Mouse (Mus musculus) Patski (cell line): Measurements from ENCODE around the gene Cct6b. TPM values are rescaled to one million over a fixed set of nuclear protein-coding genes. Genes with fewer than 3 reads are reported as not detected.

Source experiments
- ATAC-seq: fragments of 100-300 bp; one replicate; pipeline ENCODE4 v1.8.0; 2021
- CTCF ChIA-PET: fragments of 350-600 bp; sonication (Branson Sonifier 250); formaldehyde crosslinking; loops from one replicate; lab custom pipeline; 2022; ENCODE audit warnings: inconsistent platforms; lab: Charles Lee
- POLR2A ChIA-PET: fragments of 350-600 bp; sonication (Branson Sonifier 250); formaldehyde crosslinking; loops from one replicate; lab custom pipeline; 2022; ENCODE audit warnings: antibody characterized with exemption, inconsistent platforms; lab: Charles Lee
- DNase-seq: peaks from one replicate; pipeline ENCODE4 v3.0.0-alpha.2; 2011; ENCODE audit warnings: low read depth, low spot score
- H3K27me3 ChIP-seq: fragments of 371-371 bp; one replicate; pipeline ENCODE4 v1.5.1; 2021
- CTCF ChIP-seq: fragments of 100-300 bp; IDR thresholded peaks from one replicate; pipeline ENCODE4 v1.5.1; 2021
- in situ Hi-C: fragments of 300-500 bp; cut with MboI; formaldehyde crosslinking; loops from 3 replicates; pipeline ENCODE4 v1.11.1; 2018; ENCODE audit warnings: low pct_unique_long_range_greater_than_20kb, mixed read lengths
- polyA plus RNA-seq: library from polyadenylated mRNA; unstranded; gene quantifications from one replicate; pipeline ENCODE4 v1.2.3, GENCODE M21; 2021

Cct6b gene
- polyA plus RNA-seq, 1 experiment from 2014 or later = 0.47 TPM

DNA sequence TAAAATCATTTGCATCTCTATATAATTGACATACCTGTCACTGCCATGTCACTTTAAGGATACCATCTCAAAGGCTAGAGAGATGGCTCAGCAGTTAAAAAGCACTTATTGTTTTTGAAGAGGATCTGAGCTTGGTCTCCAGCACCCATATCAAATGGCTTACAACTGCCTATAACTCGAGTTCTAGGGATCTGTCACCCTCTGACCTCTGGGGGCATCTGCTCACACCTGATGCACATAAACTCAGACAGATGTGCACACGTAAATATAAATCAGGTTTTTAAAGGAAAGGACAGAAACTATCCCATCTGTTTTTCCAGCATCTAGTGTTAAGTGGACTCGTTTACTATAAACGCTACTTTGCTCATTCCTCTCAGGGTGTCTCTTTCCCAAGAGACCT lies 860 bp downstream of the Cct6b start:
- ChIA-PET POLR2A (no interaction called here), CTCF (no interaction called here)
- in situ Hi-C loops = loop anchor here (25.0 kb wide), 1 partner anchor 524 kb away; the partner anchor contains the start of genes Ap2b1 and Slfn14
- TF ChIP-seq CTCF = no peak
- ATAC-seq = no peak
- peaks cover 13% of the 10 kb centered on the region for H3K27me3 ChIP-seq
- no peak for DNase-seq

DNA sequence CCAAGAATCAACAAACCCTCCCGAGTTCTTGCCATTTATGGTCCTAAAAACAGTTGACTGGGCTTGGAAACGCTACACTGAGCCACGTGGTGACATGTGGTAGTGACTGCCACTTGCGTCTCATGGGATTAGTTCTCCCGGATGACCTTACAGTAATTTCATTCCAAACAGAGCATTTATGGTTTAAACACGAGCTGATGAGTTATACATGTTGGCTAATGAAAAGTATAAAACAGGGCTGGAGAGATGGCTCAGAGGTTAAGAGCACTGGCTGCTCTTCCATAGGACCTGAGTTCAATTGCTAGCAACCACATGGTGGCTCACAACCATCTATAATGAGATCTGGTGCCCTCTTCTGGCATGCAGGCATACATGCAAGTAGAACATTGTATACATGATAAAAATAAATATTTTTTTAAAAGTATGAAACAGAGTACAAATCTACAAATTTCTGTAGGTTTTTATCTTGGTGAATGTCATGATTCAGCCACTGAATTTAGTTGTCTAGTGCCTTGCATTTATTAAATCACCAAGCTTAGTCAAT lies 1.8 kb downstream of the Cct6b start:
- TF ChIP-seq CTCF = peak; percentile 48
- in situ Hi-C loops = loop anchor here (25.0 kb wide), 1 partner anchor 525 kb away; the partner anchor contains the start of genes Ap2b1 and Slfn14
- no peak for ATAC-seq
- DNase-seq = no peak
- POLR2A ChIA-PET = no interaction called here
- CTCF ChIA-PET = interaction anchor here (1.0 kb wide), 1 partner anchor 16 kb away, joined by 3 read pairs; no protein-coding TSS in a partner anchor
- peaks cover 13% of the 10 kb centered on the region for H3K27me3 ChIP-seq

DNA sequence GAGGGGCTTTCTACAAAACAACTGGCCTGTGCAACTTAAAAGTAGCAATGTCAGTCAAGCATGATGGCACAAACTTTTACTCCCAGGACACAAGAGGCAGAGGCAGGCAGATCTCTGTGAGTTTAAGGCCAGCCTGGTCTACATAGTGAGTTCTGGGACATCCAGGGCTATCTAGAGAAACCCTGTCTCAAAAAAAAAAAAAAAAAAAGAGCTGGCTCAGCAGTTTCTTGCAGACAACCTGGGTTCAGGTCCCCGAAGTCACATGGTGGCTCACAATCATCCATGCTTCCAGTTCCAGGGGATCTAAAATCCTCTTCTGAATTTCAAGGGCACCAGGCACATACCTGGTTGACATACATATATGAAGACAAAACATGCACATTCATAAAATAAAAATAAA lies 8.2 kb downstream of the Cct6b start:
- in situ Hi-C loops = loop anchor here (25.0 kb wide), 1 partner anchor 531 kb away; the partner anchor contains the start of genes Ap2b1 and Slfn14

DNA sequence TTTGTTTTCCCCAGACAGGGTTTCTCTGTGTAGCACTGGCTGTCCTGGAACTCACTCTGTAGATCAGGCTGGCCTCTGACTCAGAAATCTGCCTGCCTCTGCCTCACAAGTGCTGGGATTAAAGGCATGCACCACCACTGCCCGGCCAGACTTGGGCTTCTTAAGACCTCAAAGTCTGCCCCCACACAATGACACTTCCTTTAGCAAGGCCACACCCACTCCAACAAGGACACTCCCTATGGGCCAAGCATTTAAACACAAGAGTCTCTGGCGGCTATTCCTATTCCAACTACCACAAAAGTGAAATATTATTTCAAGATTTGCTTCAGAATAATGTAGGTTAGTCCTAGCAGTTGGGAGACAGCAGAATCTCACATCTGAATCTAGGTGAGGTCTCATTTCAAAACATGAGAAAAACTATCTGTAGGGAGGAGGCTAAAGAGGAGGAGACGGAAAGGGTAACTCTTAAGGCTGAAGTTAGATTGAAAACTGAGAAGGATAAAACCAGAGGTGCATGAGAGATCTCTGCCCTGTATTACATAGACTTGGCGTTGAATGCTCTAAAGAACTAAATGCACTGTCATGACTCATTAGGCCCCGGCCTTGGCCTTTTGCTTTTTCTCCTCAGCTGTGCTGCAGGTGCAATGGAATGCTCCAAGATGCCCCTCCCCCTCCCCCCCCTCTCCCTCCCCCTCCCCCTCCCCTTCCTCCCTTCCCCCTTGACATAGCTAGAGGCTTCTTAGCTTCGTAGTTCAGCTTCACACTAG lies 11.6 kb downstream of the Cct6b start:
- ChIA-PET POLR2A (interaction anchor here (0.5 kb wide), 1 partner anchor 234 kb away, joined by 3 read pairs; no protein-coding TSS in a partner anchor), CTCF (no interaction called here)

More for the DNA sequence above, 8.2 kb downstream of the Cct6b start:
- no peak for TF ChIP-seq CTCF
- peaks cover 13% of the 10 kb centered on the region for H3K27me3 ChIP-seq
- DNase-seq (no peak), ATAC-seq (no peak)
- ChIA-PET CTCF (no interaction called here), POLR2A (no interaction called here)

GRCm38 (mm10) chr11:82746857-82747366 lies 17.2 kb downstream of the Cct6b start:
- CTCF ChIA-PET = interaction anchor here (0.7 to 1.5 kb wide), 6 partner anchors 10 to 139 kb away, joined by 3 to 4 read pairs (median 3); no protein-coding TSS in a partner anchor
- peaks cover 29% of the 10 kb centered on the region for H3K27me3 ChIP-seq
- POLR2A ChIA-PET = no interaction called here
- no peak for DNase-seq
- in situ Hi-C loops = loop anchor here (25.0 kb wide), 1 partner anchor 440 kb away; the partner anchor contains the start of genes Slfn3 and Slfn4
- ATAC-seq = no peak
- no peak for TF ChIP-seq CTCF

More for the DNA sequence above, 11.6 kb downstream of the Cct6b start:
- H3K27me3 ChIP-seq = no peaks in the 10 kb centered on the region
- in situ Hi-C loops = loop anchor here (25.0 kb wide), 1 partner anchor 535 kb away; the partner anchor contains the start of genes Ap2b1 and Slfn14
- TF ChIP-seq CTCF = no peak
- DNase-seq = no peak
- no peak for ATAC-seq

- in situ Hi-C loops = loop anchor here (25.0 kb wide), 1 partner anchor 441 kb away; the partner anchor contains the start of genes Slfn3 and Slfn4
- CTCF ChIA-PET = interaction anchor here (0.7 to 1.5 kb wide), 3 partner anchors 16 to 122 kb away, joined by 3 read pairs; no protein-coding TSS in a partner anchor
- DNase-seq (no peak), ATAC-seq (no peak)
- POLR2A ChIA-PET = no interaction called here
- TF ChIP-seq CTCF = peak; percentile 66
- peaks cover 37% of the 10 kb centered on the region for H3K27me3 ChIP-seq
These were observed 18.0 kb downstream of the Cct6b start for GRCm38 (mm10) chr11:82746138-82746537.

DNA sequence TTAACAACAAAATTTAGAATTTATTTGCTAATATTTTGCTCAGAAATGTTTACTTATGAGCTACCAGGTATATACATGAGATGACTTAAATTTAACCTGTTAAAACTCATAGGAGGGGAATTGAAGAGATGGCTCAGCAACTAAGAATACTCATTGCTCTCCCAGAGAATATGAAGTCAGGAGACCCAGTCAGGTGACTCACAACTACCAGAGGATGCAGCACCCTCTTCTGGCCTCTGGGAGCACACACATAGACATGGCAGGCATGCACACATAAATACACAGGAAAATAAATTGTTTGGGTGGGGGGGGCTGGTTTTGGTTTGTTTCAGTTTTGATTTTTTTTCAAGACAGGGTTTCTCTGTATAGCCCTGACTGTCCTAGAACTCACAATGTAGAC lies 25.1 kb downstream of the Cct6b start:
- POLR2A ChIA-PET = no interaction called here
- TF ChIP-seq CTCF = peak; percentile 41
- H3K27me3 ChIP-seq = peaks cover 59% of the 10 kb centered on the region
- in situ Hi-C loops = loop anchor here (25.0 kb wide), 1 partner anchor 448 kb away; the partner anchor contains the start of genes Slfn3 and Slfn4
- no peak for ATAC-seq
- CTCF ChIA-PET = interaction anchor here (1.5 kb wide), 1 partner anchor 152 kb away, joined by 4 read pairs; the partner anchor contains the start of gene Rad51d
- DNase-seq = no peak

GRCm38 (mm10) chr11:82734227-82734626 lies 29.9 kb downstream of the Cct6b start:
- CTCF ChIA-PET = interaction anchor here (2.1 kb wide), 1 partner anchor 11 kb away, joined by 5 read pairs; no protein-coding TSS in a partner anchor
- peak; percentile 38 for TF ChIP-seq CTCF
- DNase-seq (no peak), ATAC-seq (no peak)
- peaks cover 47% of the 10 kb centered on the region for H3K27me3 ChIP-seq
- in situ Hi-C loops = loop anchor here (25.0 kb wide), 1 partner anchor 453 kb away; the partner anchor contains the start of genes Slfn3 and Slfn4
- POLR2A ChIA-PET = interaction anchor here (0.6 kb wide), 1 partner anchor 162 kb away, joined by 3 read pairs; no protein-coding TSS in a partner anchor

GRCm38 (mm10) chr11:82726862-82727261 lies 37.3 kb downstream of the Cct6b start:
- in situ Hi-C loops = loop anchor here (25.0 kb wide), 1 partner anchor 460 kb away; the partner anchor contains the start of genes Slfn3 and Slfn4
- ChIA-PET POLR2A (no interaction called here), CTCF (no interaction called here)
- peaks cover 42% of the 10 kb centered on the region for H3K27me3 ChIP-seq
- TF ChIP-seq CTCF = peak; percentile 39
- DNase-seq = no peak
- no peak for ATAC-seq

DNA sequence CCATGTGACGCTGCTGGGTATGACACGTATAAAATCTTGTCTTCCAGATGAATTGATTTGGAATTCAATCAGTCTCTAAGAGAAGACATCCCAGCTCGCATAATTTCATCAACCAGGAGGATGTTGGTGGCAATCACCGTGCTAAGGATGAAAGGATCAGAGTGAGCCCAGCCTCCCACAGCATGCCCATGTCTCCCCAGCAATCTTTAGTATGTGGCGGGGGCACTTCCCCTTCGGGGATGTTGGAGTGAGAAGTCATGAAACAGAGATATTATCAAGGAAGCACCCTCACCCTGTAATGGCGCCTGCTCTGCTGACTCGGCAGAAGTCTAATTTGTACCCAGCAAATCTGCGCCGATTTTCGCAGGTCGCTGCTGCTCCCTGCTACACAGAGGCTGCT lies 44.8 kb downstream of the Cct6b start:
- TF ChIP-seq CTCF = no peak
- H3K27me3 ChIP-seq = peaks cover 42% of the 10 kb centered on the region
- CTCF ChIA-PET = no interaction called here
- ATAC-seq (no peak), DNase-seq (no peak)
- in situ Hi-C loops = no loop called here
- POLR2A ChIA-PET = no interaction called here
